Mouse (Mus musculus) layer of hippocampus, adult 11-12 months (tissue): Measurements from ENCODE around the gene Gm20388.
A peak's percentile ranks its signal among the peaks of the same experiment; 100 is the strongest.

Source experiments
- DNase-seq: peaks from one replicate; pipeline ENCODE4 v3.0.0; 2022; ENCODE audit warnings: low spot score

The Gm20388 gene

DNA sequence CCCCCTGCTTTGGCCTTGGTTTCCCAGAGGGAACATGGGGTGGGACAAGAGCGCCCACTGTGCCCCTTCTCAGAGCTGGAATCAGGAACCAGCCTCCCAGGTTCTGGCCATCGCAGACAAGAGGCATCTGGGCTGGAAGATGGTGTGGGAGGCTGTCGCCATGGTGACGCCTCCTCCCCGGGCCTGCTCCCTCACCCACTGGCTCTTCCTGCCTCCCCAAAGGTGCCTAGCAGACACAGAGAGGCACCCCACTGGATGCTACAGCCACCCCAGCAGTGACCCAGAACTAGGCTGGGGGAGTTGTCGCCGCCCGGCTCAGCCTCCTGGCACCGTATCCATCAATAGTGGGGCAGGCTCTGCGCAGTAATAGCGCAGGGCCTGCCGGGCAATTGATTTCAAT, 530.1 kb downstream of the Gm20388 start:
- DNase-seq, result peak; percentile 57

DNA sequence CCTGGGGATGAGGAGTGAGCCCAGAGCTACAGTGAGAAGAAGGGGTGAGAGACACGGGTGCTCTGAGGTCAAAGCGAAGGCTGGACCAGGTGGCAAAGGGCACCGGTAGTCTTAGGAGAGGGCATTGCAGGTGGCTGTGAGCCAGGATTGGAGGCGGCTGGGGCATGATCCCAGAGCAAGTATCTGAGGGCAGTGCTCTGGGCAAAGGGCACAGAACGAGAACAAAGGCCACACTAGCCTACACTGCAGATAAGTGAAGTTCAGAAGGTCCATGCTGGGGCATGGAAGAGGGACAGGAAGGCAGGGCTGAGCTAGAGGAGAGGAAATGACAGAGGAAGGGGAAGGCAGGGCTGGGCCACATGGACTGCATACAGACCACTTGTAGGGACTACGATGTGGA, 531.0 kb downstream of the Gm20388 start:
- DNase-seq, result no peak

DNA sequence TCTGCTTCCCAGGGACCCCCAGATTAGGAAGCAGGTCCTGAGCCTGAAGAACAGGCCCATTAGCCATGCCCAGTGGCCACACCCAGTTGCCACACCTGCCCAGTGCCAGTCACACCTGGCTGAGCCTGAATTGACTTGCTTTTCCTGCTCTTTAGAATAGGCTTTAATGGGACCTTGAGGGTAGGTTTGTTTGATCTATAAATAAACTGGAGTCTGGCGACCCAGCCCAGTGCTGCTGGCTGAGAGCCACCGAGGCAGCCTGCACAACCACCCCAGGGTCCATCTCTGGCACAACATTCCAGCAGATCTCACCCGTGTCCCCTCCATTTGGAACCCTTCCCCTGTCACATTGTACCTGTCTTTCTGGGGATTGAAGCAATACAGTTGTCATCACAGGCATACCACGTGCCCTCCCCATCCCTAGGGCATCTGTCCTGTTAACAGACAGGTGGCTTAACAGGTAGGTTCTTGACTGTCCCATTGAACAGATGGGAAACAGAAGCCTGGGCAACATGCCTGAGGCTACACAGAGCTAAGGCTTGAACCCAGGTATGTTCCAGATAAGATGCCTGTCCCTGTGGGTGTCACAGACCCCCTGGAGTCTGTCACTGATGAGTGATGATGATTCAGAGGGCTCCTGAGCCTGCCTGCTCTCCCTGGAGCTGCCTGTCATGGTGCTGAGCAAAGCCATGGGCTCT, 531.8 kb downstream of the Gm20388 start:
- no peak for DNase-seq

DNA sequence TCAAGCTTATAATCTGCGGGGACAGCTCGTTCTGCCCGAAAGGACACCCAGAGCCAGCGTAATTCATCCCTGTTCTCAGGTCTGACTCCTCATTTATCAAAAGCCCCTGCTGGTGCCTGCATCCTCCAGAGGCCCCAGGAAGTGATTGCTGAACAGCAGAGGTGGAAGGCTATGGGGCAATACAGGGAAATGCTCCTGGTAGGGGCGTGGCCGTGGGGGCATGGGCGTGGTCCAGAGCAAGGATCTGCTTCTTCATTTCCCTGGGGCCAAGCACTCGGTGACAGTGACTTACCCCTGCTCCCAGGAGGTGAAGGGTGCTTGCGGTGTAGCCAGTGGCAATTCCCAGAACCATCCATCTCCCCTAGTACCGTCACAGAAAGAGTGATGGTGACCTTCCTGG, 534.6 kb downstream of the Gm20388 start:
- DNase-seq, result no peak

DNA sequence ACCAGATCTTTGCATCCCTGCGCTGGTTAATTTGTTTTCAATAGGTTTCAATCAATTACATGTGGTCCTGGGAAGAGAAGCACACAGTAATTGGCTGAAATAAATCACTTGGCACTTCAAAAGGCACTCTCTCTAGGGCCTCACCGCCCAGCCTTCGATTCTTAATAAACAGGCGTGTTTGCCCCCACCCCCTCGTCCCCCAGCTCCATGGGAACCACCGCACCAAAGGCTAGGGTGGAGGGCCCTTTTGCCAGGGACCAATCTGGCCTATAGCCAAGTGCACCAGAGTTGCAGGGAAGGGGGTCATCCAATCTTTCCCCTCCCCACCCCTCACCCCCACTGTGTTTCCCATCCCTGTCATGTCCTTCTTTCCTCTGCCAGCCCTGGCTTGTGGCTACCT, 537.5 kb downstream of the Gm20388 start:
- no peak for DNase-seq

DNA sequence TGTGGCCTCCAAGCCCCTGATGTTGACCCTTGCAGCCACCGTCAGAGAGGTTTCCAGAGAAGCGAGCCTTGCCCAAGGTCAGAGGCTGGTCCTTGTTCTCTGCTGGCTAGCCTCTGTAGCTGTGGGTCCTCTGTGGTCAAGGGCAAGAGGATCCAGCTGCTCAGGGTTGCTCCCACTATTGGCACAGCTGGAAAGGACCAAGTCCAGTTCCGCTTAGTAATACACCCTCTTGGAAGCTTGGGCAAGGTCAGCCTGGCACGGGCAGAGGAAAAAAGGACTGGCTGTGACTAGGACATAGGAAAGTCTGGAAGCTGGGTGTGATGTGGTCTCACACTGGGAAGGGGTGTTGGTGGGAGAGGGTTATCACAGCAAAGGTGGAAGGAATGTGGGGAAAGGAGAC, 538.5 kb downstream of the Gm20388 start:
- DNase-seq, result no peak

DNA sequence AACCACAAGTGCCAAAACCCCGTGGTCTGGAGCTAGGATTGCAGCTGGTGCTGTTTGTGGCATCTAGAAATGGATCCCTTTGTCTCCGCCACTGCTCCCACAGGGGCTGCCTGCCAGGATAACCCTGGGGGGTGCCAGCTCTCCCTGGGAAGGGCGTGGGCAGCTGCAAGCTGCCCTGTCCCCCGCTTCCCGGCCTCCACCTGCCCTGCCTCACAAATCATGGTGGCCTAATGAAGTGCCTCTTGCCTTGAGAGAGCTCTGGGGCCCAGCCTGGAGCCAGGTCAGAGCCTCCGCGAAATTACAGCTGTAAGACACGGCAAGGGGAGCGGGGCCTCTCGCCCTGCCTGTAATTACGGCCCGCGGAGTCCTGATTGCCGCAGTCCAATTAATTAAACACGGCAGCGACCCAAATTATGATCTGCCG, 539.0 kb downstream of the Gm20388 start:
- peak; percentile 79 for DNase-seq

DNA sequence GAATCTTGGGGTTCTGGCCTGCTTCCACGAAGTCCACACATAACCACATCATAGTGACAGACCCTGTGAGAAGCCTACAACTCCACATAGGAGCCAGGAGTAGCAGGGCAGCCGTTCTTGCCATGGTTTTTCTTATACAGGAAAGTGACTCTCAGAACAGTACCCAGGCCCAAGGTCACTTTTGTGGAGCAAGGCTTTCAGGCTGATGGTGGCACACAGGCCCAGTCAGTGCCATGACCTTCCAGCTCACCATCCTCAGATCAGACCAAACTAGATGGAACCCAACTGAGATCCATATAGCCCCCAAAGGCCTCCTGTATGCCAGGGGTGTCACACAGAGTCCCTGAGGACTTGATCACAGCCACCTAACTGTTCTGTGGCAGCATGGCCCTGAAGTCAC, 541.5 kb downstream of the Gm20388 start:
- no peak for DNase-seq

DNA sequence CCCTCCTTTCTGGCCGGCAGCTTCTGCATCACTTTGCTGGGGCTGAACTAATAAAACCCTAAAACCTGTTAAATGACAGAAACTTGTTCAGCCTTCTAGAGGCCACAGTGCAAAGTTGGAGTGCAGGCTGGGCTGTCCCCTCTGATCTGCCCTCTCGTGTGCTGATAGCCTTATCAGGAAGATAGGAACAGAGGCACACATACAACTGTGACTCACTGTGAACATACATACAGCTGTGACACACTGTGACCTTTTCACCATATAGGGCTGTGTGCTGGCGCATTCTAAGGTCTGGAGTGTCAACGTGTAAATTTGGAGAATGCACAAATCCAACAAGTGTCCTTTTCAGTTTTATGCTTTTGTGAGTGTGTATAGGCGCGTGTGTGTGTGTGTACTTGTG, 543.8 kb downstream of the Gm20388 start:
- no peak for DNase-seq

DNA sequence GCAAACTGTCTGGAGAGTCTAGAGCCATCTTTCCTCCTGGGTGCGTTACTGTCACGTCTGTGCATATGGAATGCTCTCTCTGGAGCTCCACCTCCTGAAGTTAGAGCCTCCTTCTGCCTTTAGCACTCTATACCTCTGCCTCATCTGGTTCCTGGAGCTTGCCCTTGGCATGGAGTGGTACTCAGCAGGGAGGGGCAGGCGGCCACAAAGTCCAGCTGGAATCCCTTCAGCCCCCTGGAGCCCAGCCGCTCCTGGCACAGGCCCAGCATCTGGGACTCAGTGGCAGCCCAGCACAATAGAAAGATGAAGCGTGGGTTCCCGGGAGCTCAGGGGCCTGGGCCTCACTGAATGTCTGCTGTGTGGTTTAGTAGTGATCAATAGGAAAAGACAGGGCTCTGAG, 549.7 kb downstream of the Gm20388 start:
- DNase-seq, result peak; percentile 57

DNA sequence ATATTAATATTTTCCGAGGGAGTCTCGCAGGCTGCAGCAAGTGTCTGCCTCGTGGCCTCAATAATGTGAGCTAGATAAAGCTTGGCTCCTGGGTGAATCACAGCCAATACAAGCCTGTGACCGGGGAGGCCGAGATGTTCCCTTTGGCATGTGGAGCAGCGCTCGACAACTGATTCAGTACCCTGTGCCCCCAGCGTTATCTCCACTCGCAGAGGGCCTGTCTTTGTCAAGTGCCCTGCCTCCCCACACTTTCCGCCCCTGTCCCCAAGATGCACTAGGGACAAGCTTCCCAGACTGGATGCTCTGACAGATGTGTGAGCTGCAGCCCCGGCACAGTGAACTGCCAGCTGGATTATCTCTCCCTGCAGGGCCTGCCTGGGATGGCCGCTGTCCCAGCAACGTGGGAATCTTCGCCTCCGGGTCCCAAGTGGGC, 551.5 kb downstream of the Gm20388 start:
- DNase-seq, result no peak

DNA sequence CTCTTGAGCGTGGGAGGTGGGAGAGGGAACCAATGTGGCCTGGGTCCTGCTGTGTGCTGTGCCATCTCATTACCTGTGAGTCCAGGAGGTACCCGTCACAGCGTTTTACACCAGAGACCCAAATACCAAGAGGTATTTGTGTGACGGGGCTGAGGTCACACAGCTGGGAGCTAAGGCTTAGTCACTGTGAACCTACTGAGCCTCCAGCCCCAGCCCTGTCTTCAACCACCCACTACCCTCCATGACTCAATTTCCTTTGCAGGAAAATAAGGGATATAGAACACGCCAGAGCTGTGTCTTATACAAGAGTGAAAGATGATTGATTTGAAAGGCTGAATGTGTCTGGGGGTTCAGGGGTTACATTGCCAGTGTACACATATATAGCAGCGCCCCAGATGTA, 552.0 kb downstream of the Gm20388 start:
- DNase-seq, result no peak

DNA sequence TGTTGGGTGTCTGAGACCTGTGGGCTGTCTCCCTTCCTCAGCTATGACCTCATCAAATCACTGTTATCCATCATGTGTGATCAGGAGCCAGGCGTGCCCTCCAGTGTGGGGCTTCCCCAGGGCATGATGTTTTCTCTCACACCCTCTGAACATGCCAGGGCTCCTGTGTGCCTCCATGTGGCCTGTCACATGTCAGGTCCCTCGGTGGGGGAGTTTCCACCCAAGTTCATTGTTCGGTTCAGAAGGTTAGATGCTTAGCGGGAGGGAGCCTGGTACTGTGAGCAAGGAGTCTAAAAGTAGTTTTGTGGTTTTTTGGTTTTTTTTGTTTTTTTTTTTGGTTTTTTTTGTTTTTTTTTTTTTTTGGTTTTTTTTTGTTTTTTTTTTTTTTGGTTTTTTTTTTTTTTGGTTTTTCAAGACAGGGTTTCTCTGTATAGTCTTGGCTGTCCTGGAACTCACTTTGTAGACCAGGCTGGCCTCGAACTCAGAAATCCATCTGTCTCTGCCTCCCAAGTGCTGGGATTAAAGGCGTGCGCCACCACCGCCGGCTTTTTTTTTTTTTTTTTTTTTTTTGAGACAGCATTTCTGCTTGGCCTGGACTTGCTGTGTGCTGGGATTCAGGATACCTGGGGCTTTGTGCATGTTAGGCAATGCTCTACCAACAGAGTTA, 553.4 kb downstream of the Gm20388 start:
- no peak for DNase-seq

DNA sequence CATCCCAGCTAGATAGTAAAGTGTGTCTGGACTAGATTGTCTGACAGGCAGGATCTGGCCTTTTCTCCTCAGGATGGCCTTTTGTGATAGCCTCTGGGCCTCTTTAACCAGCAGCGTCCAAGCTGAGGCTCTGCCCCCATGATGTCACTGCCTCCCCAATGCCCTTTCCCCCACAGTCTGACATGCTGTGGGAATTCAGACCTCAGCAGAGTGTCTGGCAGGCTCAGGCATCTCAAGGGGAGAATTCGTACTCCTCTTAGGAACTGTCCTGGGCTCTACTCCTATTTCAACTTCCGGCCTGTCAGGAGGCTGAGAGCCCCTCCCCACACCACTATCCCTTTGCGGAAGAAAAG, 553.9 kb downstream of the Gm20388 start:
- DNase-seq, result no peak

DNA sequence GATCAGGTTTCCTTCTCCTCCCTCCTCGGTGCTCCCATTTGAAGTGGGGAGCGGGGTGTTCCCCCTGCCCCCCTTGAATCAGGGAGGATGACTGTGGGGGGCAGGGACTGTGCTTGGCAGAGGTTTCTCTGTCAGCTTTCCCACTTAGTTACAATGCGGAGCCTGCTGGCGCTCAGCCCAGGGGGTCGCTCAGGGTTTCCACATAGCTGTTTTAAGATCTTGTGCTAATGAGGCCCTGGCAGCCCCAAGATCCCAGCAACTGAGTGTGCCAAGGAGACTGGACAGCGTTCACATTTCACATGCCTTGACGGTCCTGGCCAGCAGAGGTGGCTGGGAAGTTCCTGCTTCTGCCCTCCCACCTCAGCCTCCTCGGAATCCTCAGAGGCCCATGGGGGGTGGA, 555.1 kb downstream of the Gm20388 start:
- peak; percentile 72 for DNase-seq

DNA sequence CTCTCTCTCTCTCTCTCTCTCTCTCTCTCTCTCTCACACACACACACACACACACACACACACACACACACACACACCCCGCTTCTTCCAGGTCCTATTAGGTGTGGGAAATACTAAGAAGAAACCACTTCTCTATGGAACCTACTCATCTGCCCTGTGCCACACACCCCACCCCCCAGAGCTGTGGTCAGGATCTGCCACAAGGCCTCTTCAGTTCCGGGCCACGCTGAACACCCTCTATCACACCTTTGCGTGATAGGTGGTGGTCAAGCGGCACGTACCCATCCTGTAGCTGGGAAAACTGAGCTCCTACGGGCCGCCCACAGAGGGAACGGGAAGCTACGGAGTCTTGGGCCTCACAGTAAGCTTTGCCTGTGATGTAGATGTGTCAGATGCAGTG, 555.6 kb downstream of the Gm20388 start:
- no peak for DNase-seq

DNA sequence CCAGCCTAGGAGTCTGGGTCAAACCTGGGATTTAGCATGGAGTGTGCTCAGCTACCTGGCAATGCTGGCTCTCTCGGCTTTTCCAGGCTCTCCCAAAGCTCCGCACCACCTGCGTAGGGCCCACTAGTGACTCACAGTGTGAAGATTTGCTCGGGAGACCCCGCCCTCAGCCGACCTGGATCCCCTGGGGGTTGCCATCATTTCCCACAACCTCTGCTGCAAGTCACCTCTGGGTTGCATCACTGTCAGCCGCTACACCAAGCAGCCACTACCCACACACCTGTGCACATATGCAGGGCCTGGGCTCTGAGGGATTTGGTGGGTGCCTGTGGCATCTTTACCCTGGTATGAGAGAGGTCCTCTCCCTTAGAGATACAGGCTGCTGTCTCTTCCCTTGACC, 557.0 kb downstream of the Gm20388 start:
- no peak for DNase-seq

DNA sequence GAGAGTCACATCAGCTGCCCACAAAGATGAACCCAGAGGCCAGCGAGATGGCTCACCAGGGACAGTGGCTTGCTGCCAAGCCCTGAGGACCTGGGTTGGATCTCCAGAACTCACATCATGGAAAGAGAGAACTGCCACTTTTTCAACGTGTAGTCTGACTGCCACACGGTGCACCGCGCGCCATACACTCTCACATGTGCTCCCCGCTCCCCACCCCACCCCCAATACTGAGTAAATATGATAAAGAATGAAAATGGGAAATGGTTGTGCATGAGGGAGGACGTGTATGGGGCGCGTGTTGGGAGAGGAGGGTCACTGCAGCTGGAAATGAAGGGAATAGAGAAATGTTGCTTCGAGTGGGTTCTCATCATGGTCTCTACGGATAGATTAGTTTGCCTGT, 559.5 kb downstream of the Gm20388 start:
- DNase-seq, result no peak

DNA sequence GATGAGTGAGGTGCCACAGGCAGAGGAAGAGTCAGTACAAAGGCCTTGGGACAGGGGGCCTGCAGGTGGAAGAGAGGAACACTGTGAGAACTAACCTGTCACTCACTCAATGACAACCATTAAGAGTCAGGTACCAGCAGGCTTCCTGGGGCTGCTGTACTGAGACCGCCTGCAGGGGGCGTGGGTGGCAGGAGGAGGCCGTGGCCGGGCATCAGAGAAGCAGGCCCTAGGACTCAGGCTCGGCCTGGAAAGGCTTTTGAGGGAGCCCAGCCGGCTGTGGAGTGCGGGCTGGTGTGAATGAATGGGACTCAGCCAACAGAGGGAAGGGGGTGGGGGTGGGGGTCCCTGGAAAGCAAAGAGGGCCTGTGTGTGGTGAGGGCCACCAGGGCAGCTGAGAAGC, 560.5 kb downstream of the Gm20388 start:
- no peak for DNase-seq

DNA sequence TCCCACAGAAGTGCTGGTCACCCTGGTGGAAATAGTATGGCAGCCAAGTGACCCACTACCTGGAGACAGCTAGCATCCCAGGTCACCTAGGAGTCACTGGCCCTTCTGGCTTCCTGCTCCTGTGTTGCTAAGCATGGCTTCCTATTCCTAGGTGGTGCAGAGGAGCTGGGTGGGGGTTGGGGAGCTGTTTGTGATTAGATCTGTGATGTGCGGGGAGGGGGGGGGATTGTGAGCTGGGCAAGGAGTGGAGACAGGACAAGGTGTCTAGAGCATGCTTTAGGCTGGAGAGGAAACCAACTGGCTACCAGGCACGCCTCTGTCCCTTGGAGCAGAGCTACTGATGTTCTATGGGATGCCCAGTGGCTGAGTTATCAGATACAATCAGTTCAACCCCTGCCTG, 561.1 kb downstream of the Gm20388 start:
- DNase-seq, result no peak

DNA sequence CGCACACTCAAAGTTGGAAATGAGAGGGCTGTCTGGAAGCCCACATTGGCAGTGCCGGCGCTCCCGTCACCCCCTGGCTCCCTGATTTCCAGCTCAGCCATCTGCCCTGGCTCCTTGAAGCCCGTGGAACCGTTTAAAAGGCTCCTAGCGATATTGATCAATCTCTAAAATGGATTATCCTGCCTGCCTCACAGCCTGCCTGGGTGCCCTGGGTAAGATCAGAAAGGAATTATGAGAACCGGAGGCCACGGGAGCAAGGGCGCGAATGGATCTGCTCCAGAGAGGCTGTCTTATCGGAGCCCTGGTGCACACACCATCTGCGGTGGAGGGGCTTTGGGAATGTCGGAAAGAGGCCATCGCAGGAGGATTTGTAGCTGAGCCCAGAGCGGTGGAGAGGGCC, 561.6 kb downstream of the Gm20388 start:
- no peak for DNase-seq

DNA sequence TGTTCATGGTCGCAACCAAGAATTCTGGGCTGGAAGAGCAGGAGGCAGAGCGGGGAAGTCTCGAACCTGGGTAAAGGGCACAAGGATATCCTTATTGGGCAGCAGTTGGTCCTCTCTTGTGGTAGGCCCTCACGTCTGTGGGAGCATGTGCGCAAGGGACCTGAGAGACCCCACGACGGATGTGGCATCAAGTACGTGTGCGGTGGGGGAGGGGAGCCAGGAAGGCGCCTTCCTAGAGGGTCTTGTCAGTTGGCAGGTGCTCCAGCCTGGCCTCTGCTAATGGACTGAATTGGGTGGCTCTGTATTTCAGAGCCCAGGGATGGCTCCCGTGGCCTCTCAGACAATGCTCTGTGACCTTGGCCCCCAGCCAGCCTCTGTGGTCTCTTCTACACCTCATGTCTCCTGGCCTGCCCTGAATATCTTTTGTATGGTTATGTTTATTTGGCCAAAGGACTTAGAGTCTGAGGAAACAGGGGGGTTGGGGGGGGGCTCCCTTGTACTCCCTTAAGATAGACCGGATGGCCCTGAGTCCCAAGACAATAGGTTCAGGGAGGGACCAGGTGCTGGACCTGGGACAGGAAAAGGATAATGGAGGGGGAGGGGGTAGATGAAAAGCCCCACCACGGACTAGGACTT, 563.2 kb downstream of the Gm20388 start:
- DNase-seq, result no peak

DNA sequence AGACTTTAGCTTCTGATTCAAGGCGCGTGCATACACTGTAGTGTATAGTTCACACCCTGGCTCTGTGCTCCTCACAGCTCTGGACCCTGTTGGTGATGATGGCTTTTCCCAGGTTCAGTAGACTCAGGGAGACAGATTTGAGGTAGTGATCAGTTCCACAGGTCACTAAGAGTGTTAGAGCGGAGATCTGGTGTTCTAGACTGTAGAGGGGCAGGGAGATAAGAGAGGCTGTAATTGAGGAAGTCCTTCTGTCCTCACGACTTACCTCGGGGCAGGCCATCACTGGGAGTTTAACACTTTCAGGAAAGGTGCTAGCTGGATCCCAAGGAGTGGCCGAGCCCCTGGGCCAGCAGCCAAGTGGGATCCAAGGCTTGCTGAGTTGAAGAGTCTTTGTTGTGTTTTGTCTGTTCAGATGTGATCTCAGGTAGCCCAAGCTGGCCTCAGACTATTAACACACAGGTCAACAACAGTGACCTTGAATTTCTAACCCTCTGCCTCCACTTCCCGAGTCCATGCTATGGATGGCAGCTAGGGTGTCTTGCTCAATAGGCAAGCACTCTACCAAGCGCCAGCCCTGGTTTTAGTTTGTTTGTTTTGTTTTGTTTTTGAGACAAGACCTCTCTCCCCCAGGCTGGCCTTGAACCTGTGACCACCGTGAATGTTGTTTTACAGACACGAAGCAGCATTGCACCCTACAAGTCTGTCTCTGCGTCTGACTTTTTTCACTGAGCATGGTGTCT, 564.0 kb downstream of the Gm20388 start:
- DNase-seq, result no peak
